ENCODE assay signal across 8 mouse cellular contexts in genomic region chr12:112551861-112552375, GRCm38 (mm10). TPM values are rescaled to one million over a fixed set of nuclear protein-coding genes. Genes with fewer than 3 reads are reported as not detected.
A peak's percentile ranks its signal among the peaks of the same experiment; 100 is the strongest.
DNase-seq lines count a peak whose midpoint lies in the region; ATAC-seq and TF ChIP-seq lines count a peak whose summit lies in the region.

No protein-coding gene starts in this region.

- no peak overlapping the region for H3K4me2 ChIP-seq in hindbrain, postnatal 0 days (ENCODE audit: low read depth, low read length)

- H3K9ac ChIP-seq in hindbrain, postnatal 0 days (replicated peaks; ENCODE audit: low read length), result no peak overlapping the region

- no peaks in the 10 kb centered on the region for H3K9me3 ChIP-seq in hindbrain, postnatal 0 days (ENCODE audit: low read length)

- ATAC-seq in hindbrain, postnatal 0 days, result peak; percentile 83
- peak; percentile 100 for ATAC-seq in megakaryocyte progenitor cell, adult 5-6 weeks (replicated peaks; ENCODE audit: poor library complexity)

- no peaks in the 10 kb centered on the region for H3K27me3 ChIP-seq in hindbrain, postnatal 0 days (ENCODE audit: insufficient read depth, low read length)

- no peak overlapping the region for H3K4me3 ChIP-seq in hindbrain, postnatal 0 days (ENCODE audit: low read length)

- no peaks in the 10 kb centered on the region for H3K4me1 ChIP-seq in hindbrain, postnatal 0 days (ENCODE audit: insufficient read depth, low read length)

- peak; percentile 100 for TF ChIP-seq CTCF in hindbrain, postnatal 0 days (IDR thresholded peaks at IDR 0.05; ENCODE audit: low read depth)

- no peaks in the 10 kb centered on the region for H3K36me3 ChIP-seq in hindbrain, postnatal 0 days (ENCODE audit: insufficient read depth, low read length)

- DNase-seq in WW6 (ENCODE audit: low read depth, low spot score), result peak; percentile 68
- peak; percentile 90 to 92 for DNase-seq in cerebellum, postnatal 25 days
- DNase-seq in frontal cortex, postnatal 25 days (ENCODE audit: low spot score in 2 of 2), result peak; percentile 95 to 98
- DNase-seq in hindbrain, postnatal 0 days (ENCODE audit: low spot score), result peak; percentile 85
- peak; percentile 79 to 99 for DNase-seq in left cerebral cortex, adult 8-10 months (ENCODE audit: low spot score in 2 of 2)
- DNase-seq in right cerebral cortex, adult 2 months (ENCODE audit: low spot score in 2 of 2), result peak; percentile 97 to 98
- peak; percentile 81 for DNase-seq in urinary bladder, adult 2 months (ENCODE audit: low spot score)

- 8% methylated on average over 13 of the region's 13 CpGs for WGBS in hindbrain, postnatal 0 days

- 0 out of 2 replicates have a peak overlapping the region, but pooled peaks have one; percentile 12 for H3K27ac ChIP-seq in hindbrain, postnatal 0 days

RNA-seq across cellular contexts. Expression of gene Tmem179, which starts 35.4 kb away (rescaled TPM):
- total RNA-seq in hindbrain, postnatal 0 days (2014; rRNA removed), result 134 and 141 TPM in 2 replicates
- polyA plus RNA-seq in hindbrain, postnatal 0 days (2015; fragmentation: Nextera tagmentation; extraction: Ambion mirVana), result 94.1 and 96.2 TPM in 2 replicates
- 100 to 1,000 TPM; 115 to 127 (median 124) TPM for total RNA-seq in left cerebral cortex, adult 8-10 months (2022)
- total RNA-seq in megakaryocyte progenitor cell, adult 5-6 weeks (2015), result not detected in 2 replicates
- total RNA-seq in megakaryocyte progenitor cell, adult 5-6 weeks (2017), result not detected in 2 replicates
- 0.22 TPM in 2 replicates for polyA plus RNA-seq in urinary bladder, adult 2 months (2012; rRNA removed)

RNA-seq across cellular contexts. Expression of gene Inf2, which starts 36.7 kb away (rescaled TPM):
- 5.9 and 6.3 TPM in 2 replicates for total RNA-seq in hindbrain, postnatal 0 days (2014; rRNA removed)
- 0.96 and 1.4 TPM in 2 replicates for polyA plus RNA-seq in hindbrain, postnatal 0 days (2015; fragmentation: Nextera tagmentation; extraction: Ambion mirVana)
- 100 to 1,000 TPM; 171 to 194 (median 182) TPM for total RNA-seq in left cerebral cortex, adult 8-10 months (2022)
- 11.0 and 13.6 TPM in 2 replicates for total RNA-seq in megakaryocyte progenitor cell, adult 5-6 weeks (2015)
- 4.8 and 7.1 TPM in 2 replicates for total RNA-seq in megakaryocyte progenitor cell, adult 5-6 weeks (2017)
- 37.4 and 52.8 TPM in 2 replicates for polyA plus RNA-seq in urinary bladder, adult 2 months (2012; rRNA removed)

Comparison
In these comparisons a context has a peak if more than half of its experiments do, and no peak if none do; other contexts are left out.
1. RNA of gene Tmem179, which starts 35.4 kb away (total RNA-seq): 134 to 141 TPM in hindbrain, postnatal 0 days and 115 to 127 TPM in left cerebral cortex, adult 8-10 months; not detected in megakaryocyte progenitor cell, adult 5-6 weeks; every median in the first group is over 100 times any median in the second.
2. RNA of gene Inf2, which starts 36.7 kb away (total RNA-seq): 171 to 194 TPM in left cerebral cortex, adult 8-10 months; 4.8 to 13.6 TPM in megakaryocyte progenitor cell, adult 5-6 weeks and 5.9 to 6.3 TPM in hindbrain, postnatal 0 days; every median in the first group is over 10 times any median in the second.
3. Peak in every context shown above with its lines, with median percentiles within 50 percentile points of each other: DNase-seq.